Comparison of ENCODE assay signal across 16 mouse cellular contexts in genomic region chr10:101328545-101328944, GRCm38 (mm10).
"Had no signal": no experiment of that assay in that cellular context is flagged by ENCODE, and none has a peak within 500 bp of the region (broad histone marks: within the 10 kb centered on the region; RNA-seq: fewer than 3 reads in every experiment).

No protein-coding gene starts in this region.

- DNase-seq: retina, postnatal 1 day; right cerebral cortex, adult 18-20 months; right cerebral cortex, postnatal 14 days; right cerebral cortex, postnatal 25 days; right cerebral cortex, postnatal 4 days; spleen, adult 18-20 months; thymus, adult 18-20 months; thymus, adult 2 months; thymus, postnatal 14 days; thymus, postnatal 25 days; thymus, postnatal 36 days; thymus, postnatal 4 days had no signal

- H3K36me3 ChIP-seq: neural tube, embryonic 13.5 days; neural tube, embryonic 15.5 days; stomach, embryonic 15.5 days had no signal

- H3K9ac ChIP-seq: neural tube, embryonic 13.5 days; neural tube, embryonic 15.5 days; stomach, embryonic 15.5 days had no signal

- H3K4me1 ChIP-seq: neural tube, embryonic 13.5 days; neural tube, embryonic 15.5 days; stomach, embryonic 15.5 days had no signal

- H3K27me3 ChIP-seq: neural tube, embryonic 13.5 days; neural tube, embryonic 15.5 days; stomach, embryonic 15.5 days had no signal

- H3K4me3 ChIP-seq: neural tube, embryonic 13.5 days; neural tube, embryonic 15.5 days; stomach, embryonic 15.5 days had no signal

- H3K4me2 ChIP-seq: neural tube, embryonic 13.5 days; neural tube, embryonic 15.5 days; stomach, embryonic 15.5 days had no signal

- H3K9me3 ChIP-seq: neural tube, embryonic 13.5 days; neural tube, embryonic 15.5 days; stomach, embryonic 15.5 days had no signal

- H3K27ac ChIP-seq: neural tube, embryonic 13.5 days; neural tube, embryonic 15.5 days; stomach, embryonic 15.5 days; stomach, postnatal 0 days had no signal
